Mouse (Mus musculus) myocyte (in vitro differentiated cells): Measurements from ENCODE around the gene Synpo2l.

ENCODE experiments used
- CEBPB ChIP-seq: IDR thresholded peaks from 2 replicates; pipeline ENCODE4 v1.6.1; 2011; ENCODE audit warnings: mild to moderate bottlenecking, moderate library complexity; ENCODE audit not compliant: poor library complexity, insufficient read depth, severe bottlenecking
- E2F4 ChIP-seq: IDR thresholded peaks from one replicate; pipeline ENCODE4 v1.6.1; 2011; ENCODE audit warnings: mild to moderate bottlenecking, control low read depth, moderate library complexity; ENCODE audit not compliant: insufficient read depth
- MAX ChIP-seq: IDR thresholded peaks from one replicate; pipeline ENCODE4 v1.6.1; 2011; ENCODE audit warnings: low read depth, mild to moderate bottlenecking, control low read depth
- MYOD1 ChIP-seq, 3 experiments: IDR thresholded peaks; one replicate each; pipeline ENCODE4 v1.6.1; 2011; ENCODE audit warnings: control low read depth in 2 of 3, low read depth in 2 of 3, mild to moderate bottlenecking in 2 of 3, moderate library complexity in 1 of 3; ENCODE audit not compliant: insufficient read length in 2 of 3, control insufficient read depth in 1 of 3
- MYOG ChIP-seq, 3 experiments: IDR thresholded peaks; one replicate each; pipeline ENCODE4 v1.6.1; 2011; ENCODE audit warnings: control low read depth in 2 of 3, low read depth in 2 of 3, mild to moderate bottlenecking in 2 of 3; ENCODE audit not compliant: insufficient read length in 2 of 3, control insufficient read depth in 1 of 3, insufficient read depth in 1 of 3
- POLR2A ChIP-seq: IDR thresholded peaks from one replicate; pipeline ENCODE4 v1.6.1; 2011; ENCODE audit warnings: low read depth, mild to moderate bottlenecking, control low read depth, moderate library complexity; ENCODE audit not compliant: insufficient read length
- POLR2AphosphoS2 ChIP-seq: IDR thresholded peaks from one replicate; pipeline ENCODE4 v1.6.1; 2011; ENCODE audit warnings: low read depth, control low read depth; ENCODE audit not compliant: insufficient read length
- REST ChIP-seq: IDR thresholded peaks from one replicate; pipeline ENCODE4 v1.6.1; 2011; ENCODE audit warnings: mild to moderate bottlenecking, control low read depth, moderate library complexity; ENCODE audit not compliant: insufficient read depth, insufficient read length
- SRF ChIP-seq: IDR thresholded peaks from one replicate; pipeline ENCODE4 v1.6.1; 2011; ENCODE audit warnings: low read depth; ENCODE audit not compliant: control insufficient read depth, insufficient read length
- TCF12 ChIP-seq: IDR thresholded peaks from one replicate; pipeline ENCODE4 v1.6.1; 2011; ENCODE audit warnings: mild to moderate bottlenecking, control low read depth; ENCODE audit not compliant: poor library complexity, insufficient read depth, severe bottlenecking
- TCF3 ChIP-seq: IDR thresholded peaks from one replicate; pipeline ENCODE4 v1.6.1; 2011; ENCODE audit warnings: low read depth, control low read depth; ENCODE audit not compliant: insufficient read length
- USF1 ChIP-seq: IDR thresholded peaks from one replicate; pipeline ENCODE4 v1.6.1; 2011; ENCODE audit warnings: low read depth, mild to moderate bottlenecking, control low read depth, moderate library complexity

GRCm38 (mm10) chr14:20682498-20682897 is 14.3 kb upstream of the Synpo2l start:
- TF ChIP-seq MAX (no peak), E2F4 (no peak), POLR2A (no peak), TCF12 (no peak), SRF (no peak), POLR2AphosphoS2 (no peak), CEBPB (no peak), USF1 (no peak), MYOD1 (IDR thresholded peaks at IDR 0.05; ENCODE audit: control insufficient read depth in 1 of 3, insufficient read length in 2 of 3, low read depth in 2 of 3) (peak in 1 of 3 experiments; percentile 8), MYOG (IDR thresholded peaks at IDR 0.05; ENCODE audit: control insufficient read depth in 1 of 3, insufficient read depth in 1 of 3, insufficient read length in 2 of 3, low read depth in 2 of 3) (peak in 1 of 3 experiments; percentile 16), REST (no peak), TCF3 (no peak)
